Comparison of ENCODE assay signal across 10 mouse cellular contexts in the genomic region with DNA sequence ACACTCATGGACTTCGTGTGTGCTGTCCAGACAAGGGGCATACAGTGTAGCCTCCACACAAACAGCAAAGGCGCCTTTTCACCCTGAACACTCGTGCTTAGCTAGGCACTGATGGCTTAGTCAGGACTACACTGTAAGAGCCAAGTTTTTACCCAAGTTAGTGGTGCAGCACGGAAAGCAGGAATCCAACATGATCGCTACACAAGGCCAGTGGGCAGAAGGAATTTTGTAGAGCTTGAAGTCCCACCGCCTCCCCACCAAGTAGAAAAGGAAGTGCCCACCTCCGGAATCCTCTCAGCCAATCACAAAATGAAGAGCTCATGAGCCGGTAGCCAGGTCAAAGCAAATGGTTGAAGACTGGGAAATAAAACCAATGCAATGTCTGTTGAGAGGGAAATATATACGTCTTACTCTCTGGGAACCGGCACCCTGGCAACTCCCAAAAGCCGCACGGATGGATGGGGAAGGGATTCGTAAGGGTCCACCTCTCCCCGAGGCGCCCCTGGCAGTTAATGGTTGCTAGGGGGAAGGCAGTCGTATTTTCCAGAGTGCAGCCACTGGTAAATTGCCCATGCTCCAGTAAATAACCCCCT. TPM values are rescaled to one million over a fixed set of nuclear protein-coding genes. Genes with fewer than 3 reads are reported as not detected.
DNase-seq lines count a peak whose midpoint lies in the region; ATAC-seq and TF ChIP-seq lines count a peak whose summit lies in the region.
"Had no signal": no experiment of that assay in that cellular context is flagged by ENCODE, and none has a peak within 500 bp of the region (broad histone marks: within the 10 kb centered on the region; RNA-seq: fewer than 3 reads in every experiment).

No protein-coding gene starts in this region.

- 46% methylated on average over 16 of the region's 16 CpGs for WGBS in hindbrain, embryonic 15.5 days
- 56% methylated on average over 16 of the region's 16 CpGs for WGBS in midbrain, postnatal 0 days

- peak overlapping the region; percentile 53 for H3K4me2 ChIP-seq in hindbrain, embryonic 15.5 days
- H3K4me2 ChIP-seq in midbrain, postnatal 0 days (ENCODE audit: low read depth, low read length, poor library complexity, severe bottlenecking) = peak overlapping the region; percentile 41

- no peak for TF ChIP-seq CTCF in layer of hippocampus, adult 2 months (conservative IDR thresholded peaks at IDR 0.05)
- TF ChIP-seq CTCF in midbrain, postnatal 0 days (IDR thresholded peaks at IDR 0.05) = no peak

- H3K36me3 ChIP-seq in hindbrain, embryonic 15.5 days = no peaks in the 10 kb centered on the region
- H3K36me3 ChIP-seq in midbrain, postnatal 0 days (ENCODE audit: insufficient read depth, low read length) = no peaks in the 10 kb centered on the region

- H3K4me3 ChIP-seq in layer of hippocampus, adult 2 months = peak overlapping the region; percentile 17; the same call in 1 of the 2 replicates
- H3K4me3 ChIP-seq in hindbrain, embryonic 15.5 days = peak overlapping the region; percentile 35
- peak overlapping the region; percentile 22; the same call in 1 of the 2 replicates for H3K4me3 ChIP-seq in midbrain, postnatal 0 days (ENCODE audit: low read depth, low read length)

- no peak for ATAC-seq in hindbrain, embryonic 15.5 days (ENCODE audit: low FRiP score, low read depth)
- no peak for ATAC-seq in midbrain, postnatal 0 days (ENCODE audit: low FRiP score)
- no peak for ATAC-seq in megakaryocyte progenitor cell, adult 5-6 weeks (replicated peaks; ENCODE audit: poor library complexity)
- ATAC-seq: Patski had no signal

- H3K4me1 ChIP-seq in hindbrain, embryonic 15.5 days (replicated peaks) = no peaks in the 10 kb centered on the region
- H3K4me1 ChIP-seq in midbrain, postnatal 0 days (ENCODE audit: insufficient read depth, low read length) = no peaks in the 10 kb centered on the region

- no peaks in the 10 kb centered on the region for H3K9me3 ChIP-seq in hindbrain, embryonic 15.5 days
- H3K9me3 ChIP-seq in midbrain, postnatal 0 days (ENCODE audit: low read length) = no peaks in the 10 kb centered on the region

- H3K27ac ChIP-seq in layer of hippocampus, adult 2 months = no peak overlapping the region
- no peak overlapping the region for H3K27ac ChIP-seq in hindbrain, embryonic 15.5 days (replicated peaks)
- H3K27ac ChIP-seq in midbrain, postnatal 0 days (ENCODE audit: low read depth, low read length) = no peak overlapping the region
- H3K27ac ChIP-seq: liver, embryonic 14.5 days had no signal

- no peaks in the 10 kb centered on the region for H3K27me3 ChIP-seq in hindbrain, embryonic 15.5 days
- no peaks in the 10 kb centered on the region for H3K27me3 ChIP-seq in midbrain, postnatal 0 days (ENCODE audit: insufficient read depth, low read length)
- H3K27me3 ChIP-seq: Patski had no signal

- DNase-seq in layer of hippocampus, adult 2 months (ENCODE audit: low spot score in 2 of 2) = no peak
- DNase-seq in layer of hippocampus, adult 9-10 months (ENCODE audit: low spot score) = no peak
- DNase-seq in cerebellum, postnatal 10 days = peak; percentile 65 to 73
- peak; percentile 44 for DNase-seq in midbrain, postnatal 0 days (ENCODE audit: low spot score)
- DNase-seq in ovary, postnatal 36 days (ENCODE audit: low spot score) = no peak
- no peak for DNase-seq in gastrocnemius, postnatal 4 days (ENCODE audit: low spot score in 2 of 2)

- H3K9ac ChIP-seq in hindbrain, embryonic 15.5 days = 0 out of 2 replicates have a peak overlapping the region, but pooled peaks have one; percentile 18
- peak overlapping the region; percentile 30; the same call in 1 of the 2 replicates for H3K9ac ChIP-seq in midbrain, postnatal 0 days (replicated peaks; ENCODE audit: low read length, poor library complexity, severe bottlenecking)
- H3K9ac ChIP-seq: liver, embryonic 14.5 days had no signal

RNA-seq across cellular contexts. Expression of a gene that starts 13.2 kb away (rescaled TPM):
- total RNA-seq in layer of hippocampus, adult 2 months (2021) = 10 to 100 TPM; 27.0 to 27.2 TPM
- 19.2 and 20.9 TPM in 2 replicates for polyA plus RNA-seq in hindbrain, embryonic 15.5 days (2015; fragmentation: Nextera tagmentation; extraction: Ambion mirVana)
- 40.6 and 46.1 TPM in 2 replicates for total RNA-seq in midbrain, postnatal 0 days (2014; rRNA removed)
- 11.5 and 12.0 TPM in 2 replicates for polyA plus RNA-seq in midbrain, postnatal 0 days (2015; fragmentation: Nextera tagmentation; extraction: Ambion mirVana)
- total RNA-seq in megakaryocyte progenitor cell, adult 5-6 weeks (2015) = 2.6 and 4.4 TPM in 2 replicates
- total RNA-seq in megakaryocyte progenitor cell, adult 5-6 weeks (2017) = 2.2 and 2.9 TPM in 2 replicates
- total RNA-seq in gastrocnemius, postnatal 4 days (2021) = 100 to 1,000 TPM; 323 to 353 TPM

Comparison
In these comparisons a context has a peak if more than half of its experiments do, and no peak if none do; other contexts are left out.
1. DNase-seq: peak in cerebellum, postnatal 10 days (2 of 2) and midbrain, postnatal 0 days (single experiment); none in layer of hippocampus, adult 2 months (0 of 2), layer of hippocampus, adult 9-10 months (single experiment), ovary, postnatal 36 days (single experiment) and gastrocnemius, postnatal 4 days (0 of 2).
2. Peak in every context shown above with its lines, with median percentiles within 50 percentile points of each other: H3K4me3 ChIP-seq.